Mouse (Mus musculus) megakaryocyte, embryonic 14.5 days (primary cell): ENCODE results near the gene Gm49450.

Experiments
- FLI1 ChIP-seq: IDR thresholded peaks from 2 replicates; pipeline ENCODE4 v1.6.1; 2012; ENCODE audit warnings: low read length, inconsistent platforms, mixed read lengths
- GATA1 ChIP-seq: IDR thresholded peaks from 3 replicates; pipeline ENCODE4 v1.6.1; 2012; ENCODE audit warnings: mixed read lengths, low read length, inconsistent platforms, borderline replicate concordance

DNA sequence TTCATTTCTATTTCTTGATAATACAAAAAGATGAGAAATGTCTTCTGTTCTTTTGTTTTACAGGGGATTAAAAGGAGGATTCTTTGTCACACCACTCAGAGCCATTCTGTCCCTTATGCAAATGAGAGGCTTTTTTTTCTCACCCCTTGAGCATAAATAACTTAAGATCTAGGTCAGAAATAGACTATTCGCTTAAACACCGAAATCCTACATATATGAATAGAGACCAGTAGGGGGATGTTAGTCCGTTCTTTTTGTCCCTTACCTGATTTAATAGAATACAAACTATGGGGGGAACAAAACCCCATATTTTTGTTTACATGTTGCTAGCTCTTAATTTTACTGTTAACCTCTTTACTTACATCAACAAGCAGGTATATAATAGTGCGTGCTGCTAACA is 2.6 kb upstream of the Gm49450 start:
- no peak for TF ChIP-seq GATA1
- TF ChIP-seq FLI1 = no peak
